Mouse (Mus musculus): ENCODE results near the gene Rhox4f. TPM values are rescaled to one million over a fixed set of nuclear protein-coding genes. Genes with fewer than 3 reads are reported as not detected.
"Not testable (repeated sequence)": the region's sequence is repeated elsewhere in the genome, so short reads cannot be mapped to it uniquely, and the experiment has no call there.

The Rhox4f gene
- not detected in 2 replicates for polyA plus RNA-seq (2016; fragmentation: Nextera tagmentation; extraction: Ambion mirVana)

GRCm38 (mm10) chrX:37607604-37608003, at the start of gene Rhox4f:
Gene Rhox4f (minus strand): TSS chrX:37607704.
- not testable (repeated sequence) for H3K4me2 ChIP-seq (replicated peaks); H3K4me1 ChIP-seq; H3K9ac ChIP-seq; H3K36me3 ChIP-seq; H3K27ac ChIP-seq; H3K9me3 ChIP-seq; ATAC-seq (ENCODE audit: low FRiP score, low read depth); H3K27me3 ChIP-seq (replicated peaks); H3K4me3 ChIP-seq
- WGBS, result 94% methylated on average over 19 of the region's 19 CpGs

GRCm38 (mm10) chrX:37651227-37651626, 43.7 kb upstream of the Rhox4f start, which contains the start of gene Rhox4g:
Gene Rhox4g (minus strand): TSS chrX:37651327.
- ATAC-seq (ENCODE audit: low FRiP score, low read depth); H3K4me1 ChIP-seq; H3K9ac ChIP-seq; H3K36me3 ChIP-seq; H3K4me2 ChIP-seq (replicated peaks); H3K4me3 ChIP-seq; H3K27ac ChIP-seq; H3K27me3 ChIP-seq (replicated peaks); H3K9me3 ChIP-seq: not testable (repeated sequence)
- 94% methylated on average over 17 of the region's 20 CpGs for WGBS

GRCm38 (mm10) chrX:37643370-37643769, 35.9 kb upstream of the Rhox4f start, which contains the start of gene Rhox2g:
Gene Rhox2g (minus strand): TSS chrX:37643470.
- H3K9me3 ChIP-seq; H3K4me1 ChIP-seq; H3K36me3 ChIP-seq; H3K4me2 ChIP-seq (replicated peaks); H3K27me3 ChIP-seq (replicated peaks); H3K4me3 ChIP-seq; ATAC-seq (ENCODE audit: low FRiP score, low read depth); H3K9ac ChIP-seq; H3K27ac ChIP-seq: not testable (repeated sequence)
- WGBS, result 91% methylated on average over 6 of the region's 6 CpGs

GRCm38 (mm10) chrX:37628512-37628911, 21.0 kb upstream of the Rhox4f start, which contains the start of gene Rhox3g:
Gene Rhox3g (minus strand): TSS chrX:37628612.
- H3K4me2 ChIP-seq (replicated peaks); H3K9ac ChIP-seq; H3K36me3 ChIP-seq; H3K4me1 ChIP-seq; H3K4me3 ChIP-seq; ATAC-seq (ENCODE audit: low FRiP score, low read depth); H3K27ac ChIP-seq; H3K9me3 ChIP-seq; H3K27me3 ChIP-seq (replicated peaks): not testable (repeated sequence)
- 96% methylated on average over 2 of the region's 2 CpGs for WGBS

- not testable (repeated sequence) for H3K9me3 ChIP-seq; H3K36me3 ChIP-seq; H3K9ac ChIP-seq; H3K4me1 ChIP-seq; H3K4me2 ChIP-seq (replicated peaks); H3K27me3 ChIP-seq (replicated peaks); H3K27ac ChIP-seq; ATAC-seq (ENCODE audit: low FRiP score, low read depth); H3K4me3 ChIP-seq
Measured at GRCm38 (mm10) chrX:37580692-37581091, 26.8 kb downstream of the Rhox4f start, which contains the start of gene Rhox3f. Gene Rhox3f (plus strand): TSS chrX:37580992.

- not testable (repeated sequence) for H3K4me1 ChIP-seq; H3K9me3 ChIP-seq; H3K4me2 ChIP-seq (replicated peaks); H3K36me3 ChIP-seq; H3K27me3 ChIP-seq (replicated peaks); ATAC-seq (ENCODE audit: low FRiP score, low read depth); H3K27ac ChIP-seq; H3K9ac ChIP-seq; H3K4me3 ChIP-seq
- WGBS, result 74% methylated on average over 2 of the region's 2 CpGs
Measured at GRCm38 (mm10) chrX:37572638-37573037, 34.9 kb downstream of the Rhox4f start.

DNA sequence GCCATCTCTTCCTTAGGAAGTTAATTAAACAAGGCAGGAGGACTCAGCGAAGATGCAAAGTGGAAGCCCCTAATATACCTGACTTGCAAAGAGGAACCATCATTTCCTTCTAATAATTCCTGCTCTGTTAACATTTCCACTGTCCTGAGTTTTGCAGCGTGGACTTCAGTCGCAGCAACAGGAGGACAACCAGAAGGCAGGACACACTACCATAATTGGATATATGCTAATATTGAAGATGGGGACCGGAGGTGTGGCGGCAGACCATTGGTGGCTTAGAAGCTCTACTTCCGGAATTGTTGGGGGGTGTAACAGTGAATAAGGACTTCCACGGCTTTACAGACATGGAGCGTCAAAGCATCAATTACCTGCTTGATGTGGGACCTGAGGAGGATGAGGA, 36.4 kb downstream of the Rhox4f start, which contains the start of gene Rhox2f:
TSS of gene Rhox2f (plus strand) at position 301 of the 400 bp plus-strand sequence.
- H3K9ac ChIP-seq; ATAC-seq (ENCODE audit: low FRiP score, low read depth); H3K4me2 ChIP-seq (replicated peaks); H3K27me3 ChIP-seq (replicated peaks); H3K9me3 ChIP-seq; H3K36me3 ChIP-seq; H3K4me3 ChIP-seq; H3K27ac ChIP-seq; H3K4me1 ChIP-seq: not testable (repeated sequence)
- WGBS, result 94% methylated on average over 8 of the region's 8 CpGs

- H3K36me3 ChIP-seq; H3K4me2 ChIP-seq (replicated peaks); H3K27me3 ChIP-seq (replicated peaks); H3K4me1 ChIP-seq; H3K9me3 ChIP-seq; ATAC-seq (ENCODE audit: low FRiP score, low read depth); H3K4me3 ChIP-seq; H3K9ac ChIP-seq; H3K27ac ChIP-seq: not testable (repeated sequence)
- 91% methylated on average over 10 of the region's 18 CpGs for WGBS
Measured at GRCm38 (mm10) chrX:37557112-37557511, 50.4 kb downstream of the Rhox4f start, which contains the start of gene Rhox4e. Gene Rhox4e (plus strand): TSS chrX:37557412.

Other genes starting within 250 kb of the Rhox4f start
- gene Rhox3a2, start 227.7 kb downstream of the Rhox4f start, polyA plus RNA-seq (2016; fragmentation: Nextera tagmentation; extraction: Ambion mirVana), result not detected in 2 replicates
- gene Rhox4a2, start 216.9 kb downstream of the Rhox4f start, polyA plus RNA-seq (2016; fragmentation: Nextera tagmentation; extraction: Ambion mirVana), result not detected in 2 replicates
- not detected in 2 replicates for gene Rhox2b, start 195.6 kb downstream of the Rhox4f start, polyA plus RNA-seq (2016; fragmentation: Nextera tagmentation; extraction: Ambion mirVana)
- gene Rhox4b, start 175.2 kb downstream of the Rhox4f start, polyA plus RNA-seq (2016; fragmentation: Nextera tagmentation; extraction: Ambion mirVana), result not detected in 2 replicates
- not detected in 2 replicates for gene Rhox2c, start 154.0 kb downstream of the Rhox4f start, polyA plus RNA-seq (2016; fragmentation: Nextera tagmentation; extraction: Ambion mirVana)
- gene Rhox3c, start 149.1 kb downstream of the Rhox4f start, polyA plus RNA-seq (2016; fragmentation: Nextera tagmentation; extraction: Ambion mirVana), result not detected in 2 replicates
- gene Rhox4c, start 127.4 kb downstream of the Rhox4f start, polyA plus RNA-seq (2016; fragmentation: Nextera tagmentation; extraction: Ambion mirVana), result not detected in 2 replicates
- not detected in 2 replicates for gene Rhox2d, start 114.3 kb downstream of the Rhox4f start, polyA plus RNA-seq (2016; fragmentation: Nextera tagmentation; extraction: Ambion mirVana)
- gene Rhox4d, start 93.3 kb downstream of the Rhox4f start, polyA plus RNA-seq (2016; fragmentation: Nextera tagmentation; extraction: Ambion mirVana), result not detected in 2 replicates
- not detected in 2 replicates for gene Rhox2e, start 77.3 kb downstream of the Rhox4f start, polyA plus RNA-seq (2016; fragmentation: Nextera tagmentation; extraction: Ambion mirVana)
- not detected in 2 replicates for gene Rhox3e, start 65.7 kb downstream of the Rhox4f start, polyA plus RNA-seq (2016; fragmentation: Nextera tagmentation; extraction: Ambion mirVana)
- not detected in 2 replicates for gene Rhox4e, start 50.3 kb downstream of the Rhox4f start, polyA plus RNA-seq (2016; fragmentation: Nextera tagmentation; extraction: Ambion mirVana)
- not detected in 2 replicates for gene Rhox2f, start 36.3 kb downstream of the Rhox4f start, polyA plus RNA-seq (2016; fragmentation: Nextera tagmentation; extraction: Ambion mirVana)
- gene Rhox3f, start 26.7 kb downstream of the Rhox4f start, polyA plus RNA-seq (2016; fragmentation: Nextera tagmentation; extraction: Ambion mirVana), result not detected in 2 replicates
- not detected in 2 replicates for gene Rhox3g, start 20.9 kb upstream of the Rhox4f start, polyA plus RNA-seq (2016; fragmentation: Nextera tagmentation; extraction: Ambion mirVana)
- gene Rhox2g, start 35.8 kb upstream of the Rhox4f start, polyA plus RNA-seq (2016; fragmentation: Nextera tagmentation; extraction: Ambion mirVana), result not detected in 2 replicates
- gene Rhox4g, start 43.6 kb upstream of the Rhox4f start, polyA plus RNA-seq (2016; fragmentation: Nextera tagmentation; extraction: Ambion mirVana), result not detected in 2 replicates
- not detected in 2 replicates for gene Rhox3h, start 61.1 kb upstream of the Rhox4f start, polyA plus RNA-seq (2016; fragmentation: Nextera tagmentation; extraction: Ambion mirVana)
- gene Rhox2h, start 65.6 kb upstream of the Rhox4f start, polyA plus RNA-seq (2016; fragmentation: Nextera tagmentation; extraction: Ambion mirVana), result not detected in 2 replicates
- gene Rhox5, start 197.1 kb upstream of the Rhox4f start, polyA plus RNA-seq (2016; fragmentation: Nextera tagmentation; extraction: Ambion mirVana), result 0.84 and 1.1 TPM in 2 replicates
- gene Rhox6, start 219.2 kb upstream of the Rhox4f start, polyA plus RNA-seq (2016; fragmentation: Nextera tagmentation; extraction: Ambion mirVana), result not detected in 2 replicates
- not detected in 2 replicates for gene Rhox7a, start 224.0 kb upstream of the Rhox4f start, polyA plus RNA-seq (2016; fragmentation: Nextera tagmentation; extraction: Ambion mirVana)